Mouse (Mus musculus): ENCODE data around the gene Dnajb13. TPM values are rescaled to one million over a fixed set of nuclear protein-coding genes. Genes with fewer than 3 reads are reported as not detected.

The Dnajb13 gene
- total and polyA plus RNA-seq, 2 experiments from 2014 or later = 3.4 to 7.0 TPM

GRCm38 (mm10) chr7:100461621-100462151, 53.1 kb downstream of the Dnajb13 start:
- no peak overlapping the region for H3K27ac ChIP-seq (ENCODE audit: low read depth, low read length)
- no peaks in the 10 kb centered on the region for H3K27me3 ChIP-seq (ENCODE audit: insufficient read depth, low read length)
- ATAC-seq = no peak
- WGBS = 76% methylated on average over 6 of the region's 6 CpGs
- no peak for DNase-seq
- H3K4me1 ChIP-seq (ENCODE audit: insufficient read depth) = no peaks in the 10 kb centered on the region
- H3K4me3 ChIP-seq (ENCODE audit: low read depth, low read length) = no peak overlapping the region
- H3K4me2 ChIP-seq (ENCODE audit: low read depth) = no peak overlapping the region
- H3K9ac ChIP-seq = no peak overlapping the region
- H3K9me3 ChIP-seq (ENCODE audit: low read length) = no peaks in the 10 kb centered on the region
- TF ChIP-seq CTCF (IDR thresholded peaks at IDR 0.05; ENCODE audit: low read depth) = no peak
- H3K36me3 ChIP-seq (ENCODE audit: insufficient read depth) = peaks cover 29% of the 10 kb centered on the region

- 89% methylated on average over 3 of the region's 3 CpGs for WGBS
- Histone ChIP-seq H3K27me3 (ENCODE audit: insufficient read depth, low read length) (no peaks in the 10 kb centered on the region), H3K4me3 (ENCODE audit: low read depth, low read length) (no peak overlapping the region), H3K9ac (no peak overlapping the region), H3K36me3 (ENCODE audit: insufficient read depth) (peaks cover 40% of the 10 kb centered on the region), H3K27ac (ENCODE audit: low read depth, low read length) (no peak overlapping the region), H3K9me3 (ENCODE audit: low read length) (no peaks in the 10 kb centered on the region), H3K4me2 (ENCODE audit: low read depth) (no peak overlapping the region), H3K4me1 (ENCODE audit: insufficient read depth) (no peaks in the 10 kb centered on the region)
- DNase-seq = no peak
- ATAC-seq = no peak
- TF ChIP-seq CTCF (IDR thresholded peaks at IDR 0.05; ENCODE audit: low read depth) = no peak
Measured at GRCm38 (mm10) chr7:100459862-100460261, 54.9 kb downstream of the Dnajb13 start.

GRCm38 (mm10) chr7:100458153-100458552, 56.6 kb downstream of the Dnajb13 start:
- H3K4me3 ChIP-seq (ENCODE audit: low read depth, low read length) = no peak overlapping the region
- 63% methylated on average over 1 of the region's 1 CpGs for WGBS
- H3K9me3 ChIP-seq (ENCODE audit: low read length) = no peaks in the 10 kb centered on the region
- H3K4me2 ChIP-seq (ENCODE audit: low read depth) = no peak overlapping the region
- ATAC-seq (no peak), DNase-seq (no peak)
- no peak for TF ChIP-seq CTCF (IDR thresholded peaks at IDR 0.05; ENCODE audit: low read depth)
- no peaks in the 10 kb centered on the region for H3K27me3 ChIP-seq (ENCODE audit: insufficient read depth, low read length)
- H3K27ac ChIP-seq (ENCODE audit: low read depth, low read length) = no peak overlapping the region
- no peak overlapping the region for H3K9ac ChIP-seq
- H3K4me1 ChIP-seq (ENCODE audit: insufficient read depth) = no peaks in the 10 kb centered on the region
- H3K36me3 ChIP-seq (ENCODE audit: insufficient read depth) = peaks cover 57% of the 10 kb centered on the region

Other genes with a start within 250 kb of the Dnajb13 start
- gene P4ha3, start 229.4 kb downstream of the Dnajb13 start, total RNA-seq (2014; rRNA removed) = 3.1 and 7.3 TPM in 2 replicates
- gene P4ha3, start 229.4 kb downstream of the Dnajb13 start, polyA plus RNA-seq (2015; fragmentation: Nextera tagmentation; extraction: Ambion mirVana) = 2.2 and 3.0 TPM in 2 replicates
- 20.1 and 21.8 TPM in 2 replicates for gene C2cd3, start 142.7 kb downstream of the Dnajb13 start, total RNA-seq (2014; rRNA removed)
- 5.9 and 8.9 TPM in 2 replicates for gene C2cd3, start 142.7 kb downstream of the Dnajb13 start, polyA plus RNA-seq (2015; fragmentation: Nextera tagmentation; extraction: Ambion mirVana)
- 114 and 122 TPM in 2 replicates for gene Ppme1, start 142.7 kb downstream of the Dnajb13 start, total RNA-seq (2014; rRNA removed)
- 142 and 155 TPM in 2 replicates for gene Ppme1, start 142.7 kb downstream of the Dnajb13 start, polyA plus RNA-seq (2015; fragmentation: Nextera tagmentation; extraction: Ambion mirVana)
- 0.15 and 0.19 TPM in 2 replicates for gene Ucp3, start 42.0 kb downstream of the Dnajb13 start, total RNA-seq (2014; rRNA removed)
- gene Ucp3, start 42.0 kb downstream of the Dnajb13 start, polyA plus RNA-seq (2015; fragmentation: Nextera tagmentation; extraction: Ambion mirVana) = not detected in 2 replicates
- 28.9 and 88.3 TPM in 2 replicates for gene Ucp2, start 21.6 kb downstream of the Dnajb13 start, total RNA-seq (2014; rRNA removed)
- 83.6 and 106 TPM in 2 replicates for gene Ucp2, start 21.6 kb downstream of the Dnajb13 start, polyA plus RNA-seq (2015; fragmentation: Nextera tagmentation; extraction: Ambion mirVana)
- 4.8 and 10.3 TPM in 2 replicates for gene Coa4, start 22.1 kb upstream of the Dnajb13 start, total RNA-seq (2014; rRNA removed)
- 3.5 and 5.7 TPM in 2 replicates for gene Coa4, start 22.1 kb upstream of the Dnajb13 start, polyA plus RNA-seq (2015; fragmentation: Nextera tagmentation; extraction: Ambion mirVana)
- 299 and 313 TPM in 2 replicates for gene Rab6a, start 92.5 kb upstream of the Dnajb13 start, total RNA-seq (2014; rRNA removed)
- 258 and 305 TPM in 2 replicates for gene Rab6a, start 92.5 kb upstream of the Dnajb13 start, polyA plus RNA-seq (2015; fragmentation: Nextera tagmentation; extraction: Ambion mirVana)
- 28.9 and 44.9 TPM in 2 replicates for gene Mrpl48, start 93.3 kb upstream of the Dnajb13 start, total RNA-seq (2014; rRNA removed)
- gene Mrpl48, start 93.3 kb upstream of the Dnajb13 start, polyA plus RNA-seq (2015; fragmentation: Nextera tagmentation; extraction: Ambion mirVana) = 88.4 and 97.7 TPM in 2 replicates
- gene Plekhb1, start 147.5 kb upstream of the Dnajb13 start, total RNA-seq (2014; rRNA removed) = 14.8 and 20.4 TPM in 2 replicates
- gene Plekhb1, start 147.5 kb upstream of the Dnajb13 start, polyA plus RNA-seq (2015; fragmentation: Nextera tagmentation; extraction: Ambion mirVana) = 22.1 and 22.8 TPM in 2 replicates
- gene Fam168a, start 191.7 kb upstream of the Dnajb13 start, total RNA-seq (2014; rRNA removed) = 84.0 and 116 TPM in 2 replicates
- gene Fam168a, start 191.7 kb upstream of the Dnajb13 start, polyA plus RNA-seq (2015; fragmentation: Nextera tagmentation; extraction: Ambion mirVana) = 90.1 and 91.7 TPM in 2 replicates

Data from forebrain, postnatal 0 days (tissue).